Mouse (Mus musculus): ENCODE measurements around the gene Plxdc1. TPM values are rescaled to one million over a fixed set of nuclear protein-coding genes. Genes with fewer than 3 reads are reported as not detected.

Gene Plxdc1
- total and polyA plus RNA-seq, 3 experiments = 0.03 to 0.11 TPM; not detected in 1

- no peak for ATAC-seq (ENCODE audit: extremely low read depth, insufficient number of reproducible peaks, low FRiP score, poor library complexity, severe bottlenecking)
- H3K9me3 ChIP-seq (replicated peaks) = no peaks in the 10 kb centered on the region
- peaks cover 49% of the 10 kb centered on the region; the same call in 1 of the 2 replicates for H3K27me3 ChIP-seq (ENCODE audit: insufficient read depth, low read length)
- DNase-seq (ENCODE audit: low spot score) = no peak
- peaks cover 43% of the 10 kb centered on the region for H3K36me3 ChIP-seq (replicated peaks)
- H3K4me3 ChIP-seq (ENCODE audit: low read depth, low read length) = no peak overlapping the region
- TF ChIP-seq GATA2 (IDR thresholded peaks at IDR 0.05; ENCODE audit: borderline replicate concordance, low read depth, low read length) (no peak), POLR2AphosphoS5 (IDR thresholded peaks at IDR 0.05; ENCODE audit: insufficient replicate concordance, low read depth, low read length) (no peak), TAL1 (conservative IDR thresholded peaks at IDR 0.05; ENCODE audit: low read depth, low read length) (no peak), CTCF (IDR thresholded peaks at IDR 0.05; ENCODE audit: low read depth, low read length) (no peak), GATA1 (IDR thresholded peaks at IDR 0.05; ENCODE audit: borderline replicate concordance, low read length) (no peak)
- no peaks in the 10 kb centered on the region for H3K4me1 ChIP-seq (ENCODE audit: insufficient read depth, low read depth, low read length)
Measured at GRCm38 (mm10) chr11:97978392-97978791, 7.9 kb downstream of the Plxdc1 start.

- peaks cover 49% of the 10 kb centered on the region for H3K36me3 ChIP-seq (replicated peaks)
- no peaks in the 10 kb centered on the region for H3K9me3 ChIP-seq (replicated peaks)
- H3K4me3 ChIP-seq (ENCODE audit: low read depth, low read length) = no peak overlapping the region
- H3K4me1 ChIP-seq (ENCODE audit: insufficient read depth, low read depth, low read length) = no peaks in the 10 kb centered on the region
- ATAC-seq (ENCODE audit: extremely low read depth, insufficient number of reproducible peaks, low FRiP score, poor library complexity, severe bottlenecking) (no peak), DNase-seq (ENCODE audit: low spot score) (no peak)
- TF ChIP-seq TAL1 (conservative IDR thresholded peaks at IDR 0.05; ENCODE audit: low read depth, low read length) (no peak), GATA2 (IDR thresholded peaks at IDR 0.05; ENCODE audit: borderline replicate concordance, low read depth, low read length) (no peak), POLR2AphosphoS5 (IDR thresholded peaks at IDR 0.05; ENCODE audit: insufficient replicate concordance, low read depth, low read length) (no peak), GATA1 (IDR thresholded peaks at IDR 0.05; ENCODE audit: borderline replicate concordance, low read length) (no peak)
- peaks cover 48% of the 10 kb centered on the region; the same call in 1 of the 2 replicates for H3K27me3 ChIP-seq (ENCODE audit: insufficient read depth, low read length)
Measured at GRCm38 (mm10) chr11:97977797-97978196, 8.4 kb downstream of the Plxdc1 start.

GRCm38 (mm10) chr11:97974746-97975145, 11.5 kb downstream of the Plxdc1 start:
- DNase-seq (ENCODE audit: low spot score) (no peak), ATAC-seq (ENCODE audit: extremely low read depth, insufficient number of reproducible peaks, low FRiP score, poor library complexity, severe bottlenecking) (no peak)
- H3K9me3 ChIP-seq (replicated peaks) = no peaks in the 10 kb centered on the region
- no peak overlapping the region for H3K4me3 ChIP-seq (ENCODE audit: low read depth, low read length)
- TF ChIP-seq GATA2 (IDR thresholded peaks at IDR 0.05; ENCODE audit: borderline replicate concordance, low read depth, low read length) (no peak), POLR2AphosphoS5 (IDR thresholded peaks at IDR 0.05; ENCODE audit: insufficient replicate concordance, low read depth, low read length) (no peak), GATA1 (IDR thresholded peaks at IDR 0.05; ENCODE audit: borderline replicate concordance, low read length) (no peak), TAL1 (conservative IDR thresholded peaks at IDR 0.05; ENCODE audit: low read depth, low read length) (no peak), CTCF (IDR thresholded peaks at IDR 0.05; ENCODE audit: low read depth, low read length) (no peak)
- peaks cover 40% of the 10 kb centered on the region; the same call in 1 of the 2 replicates for H3K27me3 ChIP-seq (ENCODE audit: insufficient read depth, low read length)
- H3K36me3 ChIP-seq (replicated peaks) = peaks cover 61% of the 10 kb centered on the region
- peaks cover 3% of the 10 kb centered on the region; the same call in 1 of the 2 replicates for H3K4me1 ChIP-seq (ENCODE audit: insufficient read depth, low read depth, low read length)

GRCm38 (mm10) chr11:97974141-97974540, 12.1 kb downstream of the Plxdc1 start:
- Histone ChIP-seq H3K4me3 (ENCODE audit: low read depth, low read length) (no peak overlapping the region), H3K9me3 (replicated peaks) (no peaks in the 10 kb centered on the region), H3K27me3 (ENCODE audit: insufficient read depth, low read length) (peaks cover 34% of the 10 kb centered on the region; the same call in 1 of the 2 replicates), H3K36me3 (replicated peaks) (peaks cover 61% of the 10 kb centered on the region), H3K4me1 (ENCODE audit: insufficient read depth, low read depth, low read length) (peaks cover 3% of the 10 kb centered on the region; the same call in 1 of the 2 replicates)
- DNase-seq (ENCODE audit: low spot score) (no peak), ATAC-seq (ENCODE audit: extremely low read depth, insufficient number of reproducible peaks, low FRiP score, poor library complexity, severe bottlenecking) (no peak)
- no peak for TF ChIP-seq GATA1 (IDR thresholded peaks at IDR 0.05; ENCODE audit: borderline replicate concordance, low read length)
- TF ChIP-seq TAL1 (conservative IDR thresholded peaks at IDR 0.05; ENCODE audit: low read depth, low read length) = no peak
- TF ChIP-seq GATA2 (IDR thresholded peaks at IDR 0.05; ENCODE audit: borderline replicate concordance, low read depth, low read length) = no peak
- no peak for TF ChIP-seq POLR2AphosphoS5 (IDR thresholded peaks at IDR 0.05; ENCODE audit: insufficient replicate concordance, low read depth, low read length)
- no peak for TF ChIP-seq CTCF (IDR thresholded peaks at IDR 0.05; ENCODE audit: low read depth, low read length)

GRCm38 (mm10) chr11:97972434-97972833, 13.8 kb downstream of the Plxdc1 start:
- H3K9me3 ChIP-seq (replicated peaks) = no peaks in the 10 kb centered on the region
- H3K4me1 ChIP-seq (ENCODE audit: insufficient read depth, low read depth, low read length) = peaks cover 3% of the 10 kb centered on the region; the same call in 1 of the 2 replicates
- H3K27me3 ChIP-seq (ENCODE audit: insufficient read depth, low read length) = peaks cover 23% of the 10 kb centered on the region; the same call in 1 of the 2 replicates
- peaks cover 47% of the 10 kb centered on the region for H3K36me3 ChIP-seq (replicated peaks)
- ATAC-seq (ENCODE audit: extremely low read depth, insufficient number of reproducible peaks, low FRiP score, poor library complexity, severe bottlenecking) (no peak), DNase-seq (ENCODE audit: low spot score) (no peak)
- no peak overlapping the region for H3K4me3 ChIP-seq (ENCODE audit: low read depth, low read length)
- TF ChIP-seq GATA1 (IDR thresholded peaks at IDR 0.05; ENCODE audit: borderline replicate concordance, low read length) (no peak), CTCF (IDR thresholded peaks at IDR 0.05; ENCODE audit: low read depth, low read length) (no peak), TAL1 (conservative IDR thresholded peaks at IDR 0.05; ENCODE audit: low read depth, low read length) (no peak), GATA2 (IDR thresholded peaks at IDR 0.05; ENCODE audit: borderline replicate concordance, low read depth, low read length) (no peak), POLR2AphosphoS5 (IDR thresholded peaks at IDR 0.05; ENCODE audit: insufficient replicate concordance, low read depth, low read length) (no peak)

GRCm38 (mm10) chr11:97971232-97971631, 15.0 kb downstream of the Plxdc1 start:
- H3K27me3 ChIP-seq (ENCODE audit: insufficient read depth, low read length) = peaks cover 32% of the 10 kb centered on the region; the same call in 1 of the 2 replicates
- DNase-seq (ENCODE audit: low spot score) (no peak), ATAC-seq (ENCODE audit: extremely low read depth, insufficient number of reproducible peaks, low FRiP score, poor library complexity, severe bottlenecking) (no peak)
- peaks cover 5% of the 10 kb centered on the region; the same call in 1 of the 2 replicates for H3K4me1 ChIP-seq (ENCODE audit: insufficient read depth, low read depth, low read length)
- H3K36me3 ChIP-seq (replicated peaks) = peaks cover 41% of the 10 kb centered on the region
- no peak overlapping the region for H3K4me3 ChIP-seq (ENCODE audit: low read depth, low read length)
- no peaks in the 10 kb centered on the region for H3K9me3 ChIP-seq (replicated peaks)
- TF ChIP-seq CTCF (IDR thresholded peaks at IDR 0.05; ENCODE audit: low read depth, low read length) = no peak
- no peak for TF ChIP-seq GATA2 (IDR thresholded peaks at IDR 0.05; ENCODE audit: borderline replicate concordance, low read depth, low read length)
- no peak for TF ChIP-seq TAL1 (conservative IDR thresholded peaks at IDR 0.05; ENCODE audit: low read depth, low read length)
- TF ChIP-seq GATA1 (IDR thresholded peaks at IDR 0.05; ENCODE audit: borderline replicate concordance, low read length) = no peak
- TF ChIP-seq POLR2AphosphoS5 (IDR thresholded peaks at IDR 0.05; ENCODE audit: insufficient replicate concordance, low read depth, low read length) = no peak

All from G1E (cell line).